Mouse (Mus musculus): ENCODE data around the gene Hs6st1. TPM values are rescaled to one million over a fixed set of nuclear protein-coding genes. Genes with fewer than 3 reads are reported as not detected.
A peak's percentile ranks its signal among the peaks of the same experiment; 100 is the strongest.

Gene Hs6st1
- total RNA-seq, 2 experiments from 2014 or later, result 7.3 to 17.7 TPM

DNA sequence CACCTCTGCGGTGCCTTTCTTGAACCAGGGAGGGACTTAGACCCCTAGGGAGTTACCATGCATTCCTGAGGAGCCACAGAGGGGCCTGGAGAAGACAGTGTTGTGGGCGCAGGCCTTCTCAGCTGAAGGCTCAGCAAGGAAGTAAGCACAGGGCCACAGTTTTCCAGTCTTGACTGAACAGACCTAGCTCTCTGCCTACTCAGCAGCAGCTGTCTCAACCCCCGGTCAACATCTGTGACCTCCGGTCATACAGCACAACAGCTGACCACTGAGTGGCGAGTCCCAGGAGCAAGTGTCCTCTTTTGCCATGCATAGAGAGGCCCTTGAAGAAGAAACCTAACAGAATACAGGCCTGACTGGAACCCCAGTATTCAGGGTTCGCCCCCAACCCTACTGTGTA, 14.0 kb downstream of the Hs6st1 start:
- no peak for ATAC-seq (replicated peaks; ENCODE audit: poor library complexity)

DNA sequence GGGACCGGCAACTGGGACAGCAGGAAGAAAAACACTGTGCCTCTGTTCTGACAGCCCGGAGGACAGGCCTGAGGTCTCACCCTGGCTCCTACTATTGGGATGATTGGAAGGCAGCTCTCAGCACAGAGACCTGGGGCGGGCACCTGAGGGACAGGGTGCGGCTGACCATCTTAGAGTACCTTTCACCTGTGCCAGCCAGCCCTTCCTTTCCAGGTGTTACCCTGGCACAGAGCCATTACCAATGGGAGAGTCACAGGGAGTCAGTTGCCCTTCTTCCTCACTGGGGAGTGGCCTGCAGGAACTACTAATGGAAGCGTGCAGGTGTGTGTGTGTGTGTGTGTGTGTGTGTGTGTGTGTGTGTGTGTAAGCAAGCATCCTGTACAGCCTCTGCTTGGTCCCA, 15.4 kb downstream of the Hs6st1 start:
- no peak for ATAC-seq (replicated peaks; ENCODE audit: poor library complexity)

DNA sequence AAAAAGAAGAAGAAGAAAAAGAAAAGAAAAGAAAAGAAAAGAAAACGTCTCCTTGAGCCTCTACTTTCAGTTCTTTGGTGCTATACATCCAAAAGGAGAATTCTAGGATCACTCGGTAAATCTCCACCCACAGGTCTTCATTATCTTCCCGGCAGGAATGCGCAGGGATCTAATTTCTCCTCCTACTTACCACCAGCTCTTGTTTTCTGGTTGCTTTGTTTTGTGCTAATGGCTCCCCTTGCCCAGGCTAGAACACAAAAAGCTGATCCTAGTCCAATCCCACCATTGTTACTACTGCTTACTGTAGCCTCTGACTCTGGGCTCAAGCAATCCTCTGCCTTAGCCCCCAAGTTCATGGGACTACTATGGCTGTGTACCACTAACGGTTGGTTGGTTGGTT, 16.9 kb downstream of the Hs6st1 start:
- no peak for ATAC-seq (replicated peaks; ENCODE audit: poor library complexity)

- ATAC-seq (replicated peaks; ENCODE audit: poor library complexity), result no peak
These were observed 20.2 kb downstream of the Hs6st1 start for GRCm38 (mm10) chr1:36088367-36088766.

- no peak for ATAC-seq (replicated peaks; ENCODE audit: poor library complexity)
These were observed 21.3 kb downstream of the Hs6st1 start for GRCm38 (mm10) chr1:36089481-36089880.

DNA sequence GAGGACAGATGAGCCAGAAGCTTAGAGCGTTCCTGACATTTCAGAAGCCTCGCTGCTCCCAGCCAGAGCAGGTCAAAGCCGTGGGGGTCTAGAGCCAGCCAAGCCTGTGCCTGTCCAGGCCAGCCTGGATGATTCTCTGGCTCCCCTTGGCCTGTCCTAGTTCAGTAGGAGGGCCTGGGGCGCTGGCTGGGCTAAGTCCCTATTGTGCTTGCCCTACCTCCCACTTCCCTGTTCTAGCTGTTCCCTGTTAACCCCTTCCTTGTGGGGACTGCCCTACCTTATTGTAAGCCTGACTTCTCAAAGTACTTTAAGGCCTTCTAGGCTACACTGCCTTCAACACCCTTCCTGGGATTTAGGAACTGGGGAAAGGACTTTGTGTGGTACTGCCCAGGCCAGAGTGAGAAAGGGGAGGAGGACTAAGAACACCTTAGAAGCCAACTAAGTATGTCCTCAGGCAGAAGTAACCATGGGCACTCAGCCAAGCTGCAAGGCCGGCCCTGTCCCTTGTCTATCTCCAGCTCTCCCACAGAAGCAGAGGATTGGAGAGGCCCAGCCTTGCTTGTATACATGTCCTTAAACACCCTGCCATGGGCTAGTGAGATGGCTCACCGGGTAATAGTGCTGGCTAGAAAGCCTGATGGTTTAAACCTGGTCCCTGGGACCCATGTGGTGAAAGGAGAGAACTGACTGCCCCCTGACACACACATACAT, 22.0 kb downstream of the Hs6st1 start:
- no peak for ATAC-seq (replicated peaks; ENCODE audit: poor library complexity)

GRCm38 (mm10) chr1:36090722-36091110, 22.5 kb downstream of the Hs6st1 start:
- peak; percentile 7 for ATAC-seq (replicated peaks; ENCODE audit: poor library complexity)

GRCm38 (mm10) chr1:36091246-36091645, 23.0 kb downstream of the Hs6st1 start:
- peak; percentile 71 for ATAC-seq (replicated peaks; ENCODE audit: poor library complexity)

GRCm38 (mm10) chr1:36093741-36094140, 25.5 kb downstream of the Hs6st1 start:
- no peak for ATAC-seq (replicated peaks; ENCODE audit: poor library complexity)

DNA sequence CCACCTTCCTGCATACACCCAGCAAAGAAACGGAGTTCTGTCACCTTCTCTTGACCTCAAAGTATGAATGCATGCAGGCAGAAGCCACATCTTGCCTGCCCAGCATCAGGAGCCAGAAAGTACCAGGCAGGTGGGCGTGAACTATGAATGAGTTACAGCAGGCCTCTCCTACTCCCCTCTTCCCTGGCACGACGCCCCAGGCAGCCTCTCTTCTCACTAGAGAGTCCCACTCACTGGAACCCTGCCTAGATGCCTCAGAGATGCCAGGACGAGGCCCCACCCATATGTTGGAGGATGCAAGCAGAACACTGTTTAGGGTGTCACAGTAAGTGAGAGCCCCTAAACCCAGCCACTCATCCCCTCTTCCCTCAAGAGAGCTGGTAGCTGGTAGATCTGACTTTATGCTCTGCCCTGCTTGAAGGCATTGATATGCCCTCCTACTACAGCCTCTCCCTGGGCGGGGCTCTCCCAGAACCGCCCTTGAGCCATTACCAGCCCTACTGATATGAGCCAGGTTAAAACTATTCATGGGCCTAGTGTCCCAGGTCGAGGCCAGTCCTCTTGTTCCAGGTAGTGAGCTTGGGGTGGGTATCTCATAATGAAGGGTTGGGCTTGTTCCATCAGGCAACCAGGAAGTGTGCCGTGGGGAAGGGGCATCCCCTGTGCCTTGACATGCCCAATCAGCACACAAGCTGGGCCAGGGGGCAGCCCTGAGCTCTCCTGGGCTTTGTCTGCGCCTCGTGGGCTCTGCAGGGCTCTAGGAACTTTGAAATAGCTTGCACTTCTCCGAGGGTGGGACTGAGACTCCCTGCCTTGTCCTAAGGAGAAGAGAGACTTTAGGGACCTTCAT, 27.4 kb downstream of the Hs6st1 start:
- ATAC-seq (replicated peaks; ENCODE audit: poor library complexity), result peak; percentile 62

- ATAC-seq (replicated peaks; ENCODE audit: poor library complexity), result no peak
These were observed 30.2 kb downstream of the Hs6st1 start for GRCm38 (mm10) chr1:36098432-36098831.

DNA sequence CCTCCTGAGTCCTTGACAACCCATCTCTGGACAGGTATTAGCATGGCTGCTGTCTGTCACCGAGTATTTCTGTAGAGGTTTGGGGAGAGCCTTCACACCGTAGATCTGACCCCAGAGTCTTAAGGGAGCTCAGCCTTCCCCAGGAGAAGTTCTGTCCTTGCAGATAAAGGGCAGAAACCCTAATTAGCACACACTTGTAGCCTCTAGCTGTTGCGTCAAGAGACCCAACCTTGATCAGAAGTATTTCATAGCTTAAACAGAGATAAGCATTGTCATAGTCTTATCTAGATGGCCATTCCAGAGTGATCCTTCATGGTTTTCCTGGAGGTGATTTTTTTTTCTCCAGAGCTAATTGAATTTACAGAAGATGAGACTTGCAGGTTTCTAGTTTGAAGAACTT, 32.2 kb downstream of the Hs6st1 start:
- ATAC-seq (replicated peaks; ENCODE audit: poor library complexity), result no peak

- no peak for ATAC-seq (replicated peaks; ENCODE audit: poor library complexity)
These were observed 37.9 kb downstream of the Hs6st1 start for GRCm38 (mm10) chr1:36105917-36106706.

- no peak for ATAC-seq (replicated peaks; ENCODE audit: poor library complexity)
These were observed 41.8 kb downstream of the Hs6st1 start for GRCm38 (mm10) chr1:36109987-36110386.

- ATAC-seq (replicated peaks; ENCODE audit: poor library complexity), result no peak
These were observed 44.5 kb downstream of the Hs6st1 start for GRCm38 (mm10) chr1:36112665-36113064.

DNA sequence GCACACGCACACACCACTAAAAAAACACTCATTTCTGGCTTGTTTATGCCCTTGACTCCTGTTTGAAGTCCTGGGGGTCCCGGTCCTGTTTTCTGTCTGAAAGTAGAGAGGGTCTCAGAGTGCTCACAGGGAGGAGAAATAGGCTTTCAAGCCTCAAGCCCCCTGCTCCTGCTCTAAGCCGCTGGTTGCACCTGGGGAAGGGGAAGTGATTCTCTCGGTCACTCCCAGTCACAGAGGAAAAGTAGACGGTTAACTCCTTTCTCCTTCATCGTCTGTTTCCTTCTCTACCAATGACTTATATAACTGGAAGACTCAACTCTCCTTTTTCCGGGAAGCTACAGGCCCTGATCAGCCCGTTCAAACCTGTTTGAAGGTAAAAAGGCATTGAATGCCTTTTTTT, 45.5 kb downstream of the Hs6st1 start:
- no peak; the same call in 1 of the 2 replicates for ATAC-seq (replicated peaks; ENCODE audit: poor library complexity)

DNA sequence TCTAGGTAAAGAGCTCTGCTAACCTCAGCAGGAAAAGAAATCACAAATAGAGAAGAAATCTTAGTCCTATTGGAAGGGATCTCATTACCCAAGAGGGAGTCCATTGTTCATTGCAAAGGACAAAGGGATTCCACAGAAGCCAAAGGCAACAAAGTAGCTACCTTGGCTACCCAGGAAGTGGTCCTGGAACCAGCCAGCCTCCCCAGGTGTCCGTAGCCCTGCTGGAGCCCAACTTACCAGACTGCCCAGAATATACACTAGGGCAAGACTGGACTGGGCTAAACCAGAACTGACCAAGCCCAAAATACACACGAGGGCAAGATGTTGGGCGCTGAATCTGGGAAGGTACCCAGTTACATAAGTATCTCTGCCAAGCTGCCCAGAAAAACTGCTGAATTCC, 46.6 kb downstream of the Hs6st1 start:
- ATAC-seq (replicated peaks; ENCODE audit: poor library complexity), result no peak

DNA sequence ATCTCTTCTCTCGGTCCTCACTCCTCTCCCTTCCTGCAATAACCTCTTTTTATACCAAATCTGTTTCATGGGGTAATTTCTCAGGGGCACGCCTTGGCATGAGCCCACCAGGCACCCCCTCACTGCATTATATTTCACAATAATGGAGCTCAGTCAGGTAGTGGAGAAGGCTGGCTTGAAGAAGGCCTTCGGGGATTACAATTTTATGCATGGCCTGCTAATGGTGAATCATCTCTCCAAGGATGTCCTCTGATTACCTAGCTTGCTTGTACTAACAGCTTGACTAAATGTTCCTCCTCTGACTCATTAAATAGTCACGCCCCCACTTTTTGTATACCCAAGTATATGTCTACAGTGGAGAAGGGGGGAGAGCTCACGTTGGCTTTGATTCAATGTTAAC, 48.3 kb downstream of the Hs6st1 start:
- no peak for ATAC-seq (replicated peaks; ENCODE audit: poor library complexity)

DNA sequence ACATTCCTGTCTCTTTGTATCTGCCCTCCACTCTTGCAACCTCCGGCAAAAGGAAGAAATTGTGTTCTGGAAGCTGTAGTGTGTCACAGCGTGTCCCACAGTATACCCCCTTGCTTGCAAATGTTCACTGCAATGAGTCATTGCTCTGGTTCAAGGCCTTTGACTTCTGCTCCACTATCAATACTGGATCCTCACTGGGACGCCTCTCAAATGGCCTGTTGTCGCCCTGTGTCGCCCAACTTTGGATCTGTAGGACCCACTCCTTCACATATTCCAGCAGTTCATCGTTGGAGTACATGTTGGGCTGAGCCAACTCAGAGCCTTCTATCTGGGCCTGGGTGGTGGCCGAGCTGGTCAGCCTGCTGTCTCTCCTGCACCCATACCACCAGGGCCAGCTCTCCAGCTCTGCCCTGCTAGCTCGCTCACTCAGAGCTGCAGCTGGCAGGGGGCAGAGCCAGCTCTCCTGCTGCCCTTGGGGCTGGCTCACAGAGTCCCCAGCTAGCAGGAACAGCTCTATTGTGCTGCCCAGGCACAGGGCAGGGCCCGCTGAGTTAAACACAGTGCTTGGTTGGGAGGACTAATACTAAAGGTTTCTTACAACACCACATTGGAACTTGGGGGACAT, 50.0 kb downstream of the Hs6st1 start:
- ATAC-seq (replicated peaks; ENCODE audit: poor library complexity), result no peak; the same call in 1 of the 2 replicates

GRCm38 (mm10) chr1:36118958-36119357, 50.8 kb downstream of the Hs6st1 start:
- no peak for ATAC-seq (replicated peaks; ENCODE audit: poor library complexity)

- ATAC-seq (replicated peaks; ENCODE audit: poor library complexity), result no peak
These were observed 51.2 kb downstream of the Hs6st1 start for GRCm38 (mm10) chr1:36119426-36119825.

All from megakaryocyte progenitor cell, adult 5-6 weeks (primary cell).